Mouse (Mus musculus): ENCODE measurements around the gene Fgf18.

Fgf18 gene

GRCm38 (mm10) chr11:33115796-33116195, 31.4 kb downstream of the Fgf18 start:
- DNase-seq (ENCODE audit: low read depth, low spot score) = no peak

GRCm38 (mm10) chr11:33112407-33112806, 34.8 kb downstream of the Fgf18 start:
- no peak for DNase-seq (ENCODE audit: low read depth, low spot score)

DNA sequence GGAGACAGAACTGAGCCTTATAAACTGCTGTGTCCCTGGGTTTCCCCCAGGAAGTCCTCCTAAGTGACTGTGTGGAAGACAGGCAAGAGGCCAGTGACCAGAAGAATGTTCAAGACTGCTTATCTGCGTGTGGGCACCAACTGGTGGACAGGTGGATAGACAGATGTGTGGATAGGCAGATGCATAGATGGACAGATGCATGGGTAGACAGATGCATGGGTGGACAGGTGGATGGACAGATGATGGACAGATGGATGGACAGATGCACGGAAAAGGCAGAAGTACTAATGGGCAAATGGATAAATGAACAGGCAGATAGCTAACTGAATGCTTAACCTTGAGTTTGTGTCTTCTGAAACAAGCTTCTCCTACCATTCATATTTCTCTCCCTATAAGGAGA, 37.1 kb downstream of the Fgf18 start:
- no peak for DNase-seq (ENCODE audit: low read depth, low spot score)

- no peak for DNase-seq (ENCODE audit: low read depth, low spot score)
These were observed 39.7 kb downstream of the Fgf18 start for GRCm38 (mm10) chr11:33107540-33107939.

DNA sequence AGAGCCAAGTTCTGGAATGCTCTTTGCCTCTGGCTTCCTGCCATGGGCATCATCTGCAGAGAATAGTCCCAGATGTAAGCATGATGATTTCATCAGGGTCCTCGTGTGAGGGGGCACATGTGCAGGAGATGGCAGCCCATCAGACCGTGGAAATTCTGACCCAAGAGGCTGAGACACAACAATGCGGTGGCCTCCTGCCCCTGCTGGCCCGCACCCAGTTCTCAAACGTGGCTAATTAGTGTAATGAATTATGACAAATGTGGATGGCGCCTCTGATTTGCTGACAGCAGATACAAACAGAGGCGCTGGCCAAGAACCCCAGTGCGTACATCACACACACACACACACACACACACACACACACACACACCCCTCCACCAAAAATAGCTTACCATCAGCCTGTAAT, 42.3 kb downstream of the Fgf18 start:
- DNase-seq (ENCODE audit: low read depth, low spot score) = no peak

DNA sequence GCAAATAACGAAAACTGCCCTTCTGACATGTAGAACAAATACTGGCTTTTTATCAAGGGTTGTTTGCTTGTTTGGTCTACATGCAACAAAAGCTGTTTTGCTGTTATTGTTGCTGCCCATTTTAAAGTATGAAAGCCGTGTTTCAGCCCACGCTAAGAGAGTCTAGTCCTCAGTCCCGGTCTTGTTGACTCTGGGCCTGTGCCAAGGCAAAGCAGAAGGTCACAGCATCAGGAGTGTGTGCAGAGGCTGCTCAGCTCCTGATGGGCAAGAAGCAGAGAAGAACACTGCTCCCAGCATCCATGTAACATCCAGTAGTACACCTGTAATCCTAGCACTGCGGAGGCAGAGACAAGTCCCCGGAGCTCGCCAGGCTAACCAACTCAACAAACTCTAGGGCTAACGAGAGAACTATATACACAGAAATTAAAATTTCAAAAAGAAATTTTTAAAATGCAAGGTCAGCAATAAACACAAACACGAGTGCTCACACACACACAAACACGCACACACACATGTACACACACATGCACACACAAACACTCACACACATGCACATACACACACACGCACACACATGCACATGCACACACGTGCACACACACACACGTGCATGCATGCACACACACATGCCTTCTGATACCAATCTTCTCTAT, 43.8 kb downstream of the Fgf18 start:
- DNase-seq (ENCODE audit: low read depth, low spot score) = no peak

- DNase-seq (ENCODE audit: low read depth, low spot score) = no peak
These were observed 47.1 kb downstream of the Fgf18 start for GRCm38 (mm10) chr11:33100027-33100507.

- no peak for DNase-seq (ENCODE audit: low read depth, low spot score)
These were observed 47.8 kb downstream of the Fgf18 start for GRCm38 (mm10) chr11:33099425-33099824.

- no peak for DNase-seq (ENCODE audit: low read depth, low spot score)
These were observed 48.8 kb downstream of the Fgf18 start for GRCm38 (mm10) chr11:33098446-33098845.

GRCm38 (mm10) chr11:33097855-33098254, 49.3 kb downstream of the Fgf18 start:
- DNase-seq (ENCODE audit: low read depth, low spot score) = peak; percentile 44

GRCm38 (mm10) chr11:33089856-33090255, 57.3 kb downstream of the Fgf18 start:
- DNase-seq (ENCODE audit: low read depth, low spot score) = no peak

DNA sequence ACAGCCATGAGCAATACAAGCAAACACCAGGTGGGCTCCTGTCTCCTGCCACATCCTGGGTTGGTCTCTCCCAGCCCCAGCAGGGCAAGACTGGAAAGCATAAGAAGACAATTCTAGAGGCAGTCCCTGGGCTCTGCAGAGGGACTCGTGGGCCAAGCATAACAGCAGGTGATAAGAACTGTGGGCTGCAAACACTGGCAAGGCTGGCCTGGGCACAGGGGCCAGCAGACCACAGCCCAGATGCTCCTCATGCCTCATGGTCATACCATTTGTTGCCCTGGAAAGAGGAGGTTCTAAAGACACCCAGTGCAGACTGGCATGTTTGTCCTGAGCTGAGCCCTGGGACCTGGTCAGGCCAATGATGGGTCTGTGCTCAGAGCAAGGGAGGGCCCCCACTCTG, 59.0 kb downstream of the Fgf18 start:
- no peak for DNase-seq (ENCODE audit: low read depth, low spot score)

DNA sequence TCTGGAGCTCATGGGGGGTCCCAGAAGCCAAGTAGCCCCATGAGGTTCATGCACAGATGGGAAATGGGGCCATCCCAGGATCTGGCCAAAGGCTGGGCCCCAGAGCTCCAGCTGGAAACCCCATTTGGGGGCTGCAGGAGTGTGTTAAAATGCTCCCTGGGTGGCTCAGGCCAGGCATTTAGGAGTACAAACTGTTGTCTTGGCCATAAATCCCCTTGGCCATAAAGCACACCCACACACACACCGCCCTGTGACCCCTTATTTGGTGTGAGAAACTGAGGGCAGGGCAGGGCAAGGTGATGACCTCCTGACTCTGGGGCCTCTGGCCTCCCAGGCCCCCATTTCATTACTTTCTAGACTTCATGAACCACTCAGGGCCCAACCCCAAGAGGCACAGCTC, 61.2 kb downstream of the Fgf18 start:
- no peak for DNase-seq (ENCODE audit: low read depth, low spot score)

GRCm38 (mm10) chr11:33085514-33085913, 61.7 kb downstream of the Fgf18 start:
- no peak for DNase-seq (ENCODE audit: low read depth, low spot score)

DNA sequence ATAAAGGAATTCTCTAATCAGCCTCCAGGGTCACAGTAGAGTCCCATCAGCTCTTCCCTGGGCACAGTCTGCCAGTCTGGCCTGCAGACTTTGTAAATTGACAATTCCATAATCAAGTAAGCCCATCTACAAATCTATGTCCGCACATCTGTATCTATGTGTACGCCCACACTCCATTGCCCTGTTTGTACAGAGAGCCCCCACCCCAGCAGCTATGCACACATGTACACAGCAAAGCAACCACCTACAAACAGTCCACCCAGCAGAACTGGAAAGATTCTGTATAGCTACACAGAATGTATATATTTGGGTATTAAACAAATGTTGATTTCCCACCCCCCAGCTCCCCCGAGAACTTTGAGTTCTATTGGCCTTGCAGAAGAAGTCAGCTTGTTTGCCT, 62.1 kb downstream of the Fgf18 start:
- no peak for DNase-seq (ENCODE audit: low read depth, low spot score)

- no peak for DNase-seq (ENCODE audit: low read depth, low spot score)
These were observed 63.2 kb downstream of the Fgf18 start for GRCm38 (mm10) chr11:33084041-33084440.

GRCm38 (mm10) chr11:33081175-33081574, 66.0 kb downstream of the Fgf18 start:
- no peak for DNase-seq (ENCODE audit: low read depth, low spot score)

GRCm38 (mm10) chr11:33080046-33080808, 67.0 kb downstream of the Fgf18 start:
- no peak for DNase-seq (ENCODE audit: low read depth, low spot score)

- DNase-seq (ENCODE audit: low read depth, low spot score) = no peak
These were observed 67.8 kb downstream of the Fgf18 start for GRCm38 (mm10) chr11:33079424-33079823.

DNA sequence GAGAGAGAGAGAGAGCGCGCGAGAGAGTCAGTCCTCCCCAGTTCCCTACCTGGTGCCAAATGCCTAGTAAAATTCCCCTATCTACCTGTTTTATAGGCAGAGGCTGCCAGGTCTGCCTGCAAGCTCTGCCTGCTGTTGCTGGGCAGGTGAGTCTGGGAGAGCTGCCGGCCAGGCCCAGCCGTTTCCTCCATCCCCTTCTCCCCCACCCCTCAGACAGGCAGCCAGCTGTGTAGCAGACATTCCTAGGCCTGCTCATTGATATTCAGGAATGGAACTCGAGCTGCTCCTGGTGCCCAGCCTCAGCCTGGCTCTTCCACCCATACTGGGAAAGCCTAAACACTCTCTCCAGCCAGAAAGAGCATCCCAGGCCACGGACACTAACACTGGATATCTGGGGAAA, 69.2 kb downstream of the Fgf18 start:
- DNase-seq (ENCODE audit: low read depth, low spot score) = peak; percentile 64

GRCm38 (mm10) chr11:33075293-33075692, 71.9 kb downstream of the Fgf18 start:
- no peak for DNase-seq (ENCODE audit: low read depth, low spot score)

DNA sequence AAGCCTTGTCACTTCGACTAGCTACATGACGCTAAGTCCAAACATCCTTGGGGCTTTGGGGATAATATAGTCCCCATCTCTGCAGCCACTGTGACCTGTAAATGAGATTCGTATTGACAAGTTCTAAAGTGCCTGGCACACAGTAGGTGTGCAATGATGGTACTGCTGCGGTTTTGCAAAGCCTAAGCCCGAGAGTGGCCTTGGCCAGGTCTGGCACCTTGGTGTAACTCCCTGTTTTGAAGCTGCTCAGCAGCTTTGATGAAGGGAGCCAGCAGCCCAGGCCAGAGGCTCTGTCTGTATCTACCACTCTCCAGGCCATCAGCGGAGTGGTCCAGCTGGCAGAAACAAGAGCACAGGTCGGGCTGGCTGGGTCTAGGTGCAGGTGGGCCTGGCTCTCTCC, 72.7 kb downstream of the Fgf18 start:
- DNase-seq (ENCODE audit: low read depth, low spot score) = no peak

GRCm38 (mm10) chr11:33071358-33071922, 75.8 kb downstream of the Fgf18 start:
- no peak for DNase-seq (ENCODE audit: low read depth, low spot score)
